ENCODE assay signal across 17 mouse cellular contexts in genomic region chr5:27348181-27349095, GRCm38 (mm10).
DNase-seq lines count a peak whose midpoint lies in the region; ATAC-seq lines count a peak whose summit lies in the region.
"Had no signal": no experiment of that assay in that cellular context is flagged by ENCODE, and none has a peak within 500 bp of the region (broad histone marks: within the 10 kb centered on the region; RNA-seq: fewer than 3 reads in every experiment).

No protein-coding gene starts in this region.

- DNase-seq in cerebellum, adult 8-10 months: no peak
- no peak for DNase-seq in spleen, postnatal 14 days (ENCODE audit: low spot score in 2 of 2)
- DNase-seq: embryo, embryonic 11 days; gastrocnemius, postnatal 10 days; lung, postnatal 4 days had no signal

- peaks cover 18% of the 10 kb centered on the region for H3K4me1 ChIP-seq in neural tube, embryonic 13.5 days (replicated peaks)
- H3K4me1 ChIP-seq in neural tube, embryonic 15.5 days: peaks cover 26% of the 10 kb centered on the region
- peaks cover 14% of the 10 kb centered on the region; the same call in 1 of the 2 replicates for H3K4me1 ChIP-seq in hindbrain, embryonic 12.5 days
- H3K4me1 ChIP-seq: heart, embryonic 13.5 days; kidney, embryonic 15.5 days had no signal

- 0 out of 2 replicates have a peak overlapping the region, but pooled peaks have one; percentile 1 for H3K27ac ChIP-seq in neural tube, embryonic 13.5 days (replicated peaks)
- no peak overlapping the region for H3K27ac ChIP-seq in neural tube, embryonic 15.5 days (replicated peaks)
- H3K27ac ChIP-seq in hindbrain, embryonic 12.5 days: 0 out of 2 replicates have a peak overlapping the region, but pooled peaks have one; percentile 23
- H3K27ac ChIP-seq: heart, embryonic 13.5 days; kidney, embryonic 15.5 days; liver, embryonic 14.5 days; stomach, postnatal 0 days had no signal

- ATAC-seq in cerebellum, adult (ENCODE audit: insufficient number of reproducible peaks, low FRiP score, low TSS enrichment): peak; percentile 73; the same call in 1 of the 2 replicates
- ATAC-seq in neural tube, embryonic 13.5 days (ENCODE audit: low read depth): no peak
- no peak for ATAC-seq in neural tube, embryonic 15.5 days (ENCODE audit: low FRiP score)
- peak; percentile 52; the same call in 1 of the 2 replicates for ATAC-seq in hindbrain, embryonic 12.5 days (ENCODE audit: low FRiP score)
- ATAC-seq in CD4-positive, CD25-positive, alpha-beta regulatory T cell, adult 4 months: no peak
- no peak for ATAC-seq in megakaryocyte progenitor cell, adult 5-6 weeks (replicated peaks; ENCODE audit: poor library complexity)

- H3K4me3 ChIP-seq in neural tube, embryonic 13.5 days: no peak overlapping the region
- no peak overlapping the region for H3K4me3 ChIP-seq in neural tube, embryonic 15.5 days (replicated peaks)
- H3K4me3 ChIP-seq in hindbrain, embryonic 12.5 days: no peak overlapping the region
- H3K4me3 ChIP-seq: erythroblast, embryonic 14.5 days; heart, embryonic 13.5 days; kidney, embryonic 15.5 days; myocyte had no signal

- no peaks in the 10 kb centered on the region for H3K36me3 ChIP-seq in neural tube, embryonic 13.5 days
- H3K36me3 ChIP-seq in neural tube, embryonic 15.5 days: no peaks in the 10 kb centered on the region
- H3K36me3 ChIP-seq in hindbrain, embryonic 12.5 days: no peaks in the 10 kb centered on the region
- H3K36me3 ChIP-seq: heart, embryonic 13.5 days; kidney, embryonic 15.5 days had no signal

- no peaks in the 10 kb centered on the region for H3K9me3 ChIP-seq in neural tube, embryonic 13.5 days
- no peaks in the 10 kb centered on the region for H3K9me3 ChIP-seq in neural tube, embryonic 15.5 days (replicated peaks)
- no peaks in the 10 kb centered on the region for H3K9me3 ChIP-seq in hindbrain, embryonic 12.5 days (replicated peaks)
- H3K9me3 ChIP-seq: heart, embryonic 13.5 days; kidney, embryonic 15.5 days had no signal

- no peaks in the 10 kb centered on the region for H3K27me3 ChIP-seq in neural tube, embryonic 13.5 days
- no peaks in the 10 kb centered on the region for H3K27me3 ChIP-seq in neural tube, embryonic 15.5 days (replicated peaks)
- H3K27me3 ChIP-seq in hindbrain, embryonic 12.5 days: no peaks in the 10 kb centered on the region
- H3K27me3 ChIP-seq: heart, embryonic 13.5 days; kidney, embryonic 15.5 days had no signal

- 57% methylated on average over 5 of the region's 5 CpGs for WGBS in neural tube, embryonic 13.5 days
- WGBS in neural tube, embryonic 15.5 days: 54% methylated on average over 5 of the region's 5 CpGs
- 52% methylated on average over 5 of the region's 5 CpGs for WGBS in hindbrain, embryonic 12.5 days

- no peak overlapping the region for H3K4me2 ChIP-seq in neural tube, embryonic 13.5 days
- no peak overlapping the region for H3K4me2 ChIP-seq in neural tube, embryonic 15.5 days
- H3K4me2 ChIP-seq in hindbrain, embryonic 12.5 days (replicated peaks): no peak overlapping the region
- H3K4me2 ChIP-seq: heart, embryonic 13.5 days; kidney, embryonic 15.5 days had no signal

- H3K9ac ChIP-seq in neural tube, embryonic 13.5 days: no peak overlapping the region
- H3K9ac ChIP-seq in neural tube, embryonic 15.5 days (replicated peaks): no peak overlapping the region
- H3K9ac ChIP-seq in hindbrain, embryonic 12.5 days: no peak overlapping the region
- H3K9ac ChIP-seq: heart, embryonic 13.5 days; kidney, embryonic 15.5 days; liver, embryonic 14.5 days had no signal

Comparison
In these comparisons a context has a peak if more than half of its experiments do, and no peak if none do; other contexts are left out.
1. ATAC-seq: peak in cerebellum, adult (single experiment) and hindbrain, embryonic 12.5 days (single experiment); none in neural tube, embryonic 13.5 days (single experiment), neural tube, embryonic 15.5 days (single experiment), CD4-positive, CD25-positive, alpha-beta regulatory T cell, adult 4 months (single experiment) and megakaryocyte progenitor cell, adult 5-6 weeks (single experiment).